Mouse (Mus musculus) neural tube, embryonic 12.5 days (tissue): Measurements from ENCODE around the gene Eps15l1. TPM values are rescaled to one million over a fixed set of nuclear protein-coding genes. Genes with fewer than 3 reads are reported as not detected.

ENCODE experiments used
- ATAC-seq: fragments of 200-750 bp; cut with Nextera tagmentation; 2 replicates; pipeline ENCODE4 v1.8.0; 2017; ENCODE audit warnings: low read depth, mild to moderate bottlenecking, moderate TSS enrichment, moderate library complexity; ENCODE audit not compliant: low FRiP score
- H3K27ac ChIP-seq: fragments of 300-500 bp; sonication (generic); 2 replicates; pipeline ENCODE4 v1.5.1; 2016
- H3K27me3 ChIP-seq: fragments of 300-500 bp; sonication (generic); replicated peaks from 2 replicates; pipeline ENCODE4 v1.6.1; 2016; ENCODE audit warnings: mild to moderate bottlenecking
- H3K36me3 ChIP-seq: fragments of 300-500 bp; sonication (generic); 2 replicates; pipeline ENCODE4 v1.6.1; 2016; ENCODE audit warnings: mild to moderate bottlenecking
- H3K4me1 ChIP-seq: fragments of 300-500 bp; sonication (generic); 2 replicates; pipeline ENCODE4 v1.6.1; 2016
- H3K4me2 ChIP-seq: fragments of 300-500 bp; sonication (generic); replicated peaks from 2 replicates; pipeline ENCODE4 v1.6.1; 2016; ENCODE audit warnings: mild to moderate bottlenecking
- H3K4me3 ChIP-seq: fragments of 300-500 bp; sonication (generic); 2 replicates; pipeline ENCODE4 v1.5.1; 2016
- H3K9ac ChIP-seq: fragments of 300-500 bp; sonication (generic); 2 replicates; pipeline ENCODE4 v1.6.1; 2016; ENCODE audit warnings: mild to moderate bottlenecking
- H3K9me3 ChIP-seq: fragments of 300-500 bp; sonication (generic); 2 replicates; pipeline ENCODE4 v1.6.1; 2016; ENCODE audit warnings: mild to moderate bottlenecking
- WGBS: fragments of 180-500 bp; shearing (Covaris S2); methylation state at CpG from one replicate; pipeline ENCODE4 v1.1.7; 2016; 5-methylcytosine and 5-hydroxymethylcytosine counted together
- polyA plus RNA-seq: library from polyadenylated mRNA; unstranded; fragments of >200 nt; fragmentation: Nextera tagmentation; extraction: Ambion mirVana; gene quantifications from 2 replicates; pipeline ENCODE4 v1.2.1, GENCODE M21; 2016

The Eps15l1 gene
- polyA plus RNA-seq, 1 experiment from 2014 or later, result 74.0 TPM

GRCm38 (mm10) chr8:72443994-72444350 is 22.7 kb upstream of the Eps15l1 start:
- Histone ChIP-seq H3K4me1 (peaks cover 6% of the 10 kb centered on the region; the same call in 1 of the 2 replicates), H3K9ac (peak overlapping the region; percentile 50), H3K4me2 (peak overlapping the region; percentile 58), H3K4me3 (peak overlapping the region; percentile 40), H3K9me3 (no peaks in the 10 kb centered on the region), H3K27ac (no peak overlapping the region), H3K27me3 (no peaks in the 10 kb centered on the region), H3K36me3 (peaks cover 17% of the 10 kb centered on the region; the same call in 1 of the 2 replicates)
- 47% methylated on average over 6 of the region's 6 CpGs for WGBS
- no peak; the same call in 1 of the 2 replicates for ATAC-seq

DNA sequence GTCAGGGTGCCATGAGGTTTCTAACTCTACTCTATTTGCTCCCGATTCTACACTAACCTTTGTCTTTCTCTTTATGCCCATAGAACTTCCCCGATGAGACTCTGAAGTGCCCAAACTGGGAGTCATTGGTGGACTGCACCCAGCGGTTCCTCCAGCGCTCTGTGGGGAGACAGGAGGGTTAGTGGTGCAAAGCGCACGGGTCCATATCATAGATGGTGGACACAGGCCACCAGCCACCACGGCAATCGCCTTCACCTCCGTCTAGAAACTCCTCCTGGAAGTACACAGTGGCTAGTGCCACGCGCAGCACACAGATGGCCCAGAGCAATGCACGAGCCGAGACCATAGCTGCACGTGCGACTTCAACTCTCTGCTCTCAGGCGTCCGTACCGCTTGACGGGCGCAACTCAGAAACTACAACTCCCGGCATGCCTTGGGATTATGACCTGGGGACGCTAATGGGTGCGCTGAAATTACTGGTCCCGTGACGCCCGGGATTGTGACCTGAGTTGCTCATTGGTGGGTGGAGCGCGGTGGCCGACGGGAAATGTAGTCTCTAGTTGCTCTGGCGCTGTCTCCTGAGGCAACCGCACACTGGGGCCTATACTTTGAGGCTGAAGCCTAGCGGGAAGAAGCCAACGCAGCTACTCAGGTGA is 22.2 kb upstream of the Eps15l1 start, which contains the start of the genes Calr3 and 1700030K09Rik:
Gene Calr3, minus strand, starts transcription at position 533 of the 656 bp plus-strand sequence.
Gene 1700030K09Rik, plus strand, starts transcription at position 543 of the 656 bp plus-strand sequence.
- Histone ChIP-seq H3K27me3 (no peaks in the 10 kb centered on the region), H3K9ac (peak within 1 kb of the TSS; percentile 50), H3K4me3 (peak within 1 kb of the TSS; percentile 40), H3K9me3 (no peaks in the 10 kb centered on the region), H3K27ac (no peak within 1 kb of the TSS), H3K4me2 (peak within 1 kb of the TSS; percentile 58), H3K4me1 (peaks cover 6% of the 10 kb centered on the region; the same call in 1 of the 2 replicates), H3K36me3 (peaks cover 13% of the 10 kb centered on the region; the same call in 1 of the 2 replicates)
- 5% methylated on average over 34 of the region's 34 CpGs for WGBS
- ATAC-seq, result peak; percentile 99

GRCm38 (mm10) chr8:72438248-72439015 is 17.2 kb upstream of the Eps15l1 start:
- H3K36me3 ChIP-seq, result no peaks in the 10 kb centered on the region
- H3K4me3 ChIP-seq, result no peak overlapping the region
- H3K4me1 ChIP-seq, result no peaks in the 10 kb centered on the region
- H3K9me3 ChIP-seq, result no peaks in the 10 kb centered on the region
- no peak overlapping the region for H3K27ac ChIP-seq
- H3K27me3 ChIP-seq, result no peaks in the 10 kb centered on the region
- 73% methylated on average over 8 of the region's 8 CpGs for WGBS
- H3K4me2 ChIP-seq, result no peak overlapping the region
- H3K9ac ChIP-seq, result no peak overlapping the region
- ATAC-seq, result no peak

DNA sequence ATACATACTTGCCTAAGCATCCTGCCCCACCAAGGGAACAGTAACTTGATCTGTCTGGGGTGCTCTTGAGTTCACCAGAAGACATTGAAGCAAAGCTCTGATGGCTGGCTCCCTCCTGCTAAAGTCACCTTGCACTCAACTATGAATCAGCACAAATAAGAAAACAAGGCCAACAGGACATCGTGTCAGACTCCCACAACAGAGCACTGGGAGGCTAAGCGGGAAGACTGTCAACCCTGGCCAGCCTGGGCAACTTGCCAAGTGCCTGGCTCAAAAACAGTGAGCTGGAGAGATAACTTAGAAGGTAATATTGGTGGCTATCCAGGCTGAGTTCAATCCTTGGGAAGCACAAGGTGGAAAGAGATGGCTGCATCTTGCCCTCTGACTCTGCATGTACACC is 13.7 kb upstream of the Eps15l1 start:
- H3K27me3 ChIP-seq, result no peaks in the 10 kb centered on the region
- 57% methylated on average over 2 of the region's 2 CpGs for WGBS
- H3K4me3 ChIP-seq, result no peak overlapping the region
- H3K9ac ChIP-seq, result no peak overlapping the region
- H3K4me2 ChIP-seq, result no peak overlapping the region
- ATAC-seq, result no peak
- no peaks in the 10 kb centered on the region for H3K4me1 ChIP-seq
- no peak overlapping the region for H3K27ac ChIP-seq
- no peaks in the 10 kb centered on the region for H3K36me3 ChIP-seq
- no peaks in the 10 kb centered on the region for H3K9me3 ChIP-seq

GRCm38 (mm10) chr8:72429676-72430075 is 8.4 kb upstream of the Eps15l1 start:
- no peaks in the 10 kb centered on the region for H3K4me1 ChIP-seq
- ATAC-seq, result no peak
- H3K4me2 ChIP-seq, result no peak overlapping the region
- no peaks in the 10 kb centered on the region for H3K36me3 ChIP-seq
- H3K9me3 ChIP-seq, result no peaks in the 10 kb centered on the region
- H3K27ac ChIP-seq, result no peak overlapping the region
- 54% methylated on average over 13 of the region's 13 CpGs for WGBS
- no peak overlapping the region for H3K9ac ChIP-seq
- no peaks in the 10 kb centered on the region for H3K27me3 ChIP-seq
- H3K4me3 ChIP-seq, result no peak overlapping the region

DNA sequence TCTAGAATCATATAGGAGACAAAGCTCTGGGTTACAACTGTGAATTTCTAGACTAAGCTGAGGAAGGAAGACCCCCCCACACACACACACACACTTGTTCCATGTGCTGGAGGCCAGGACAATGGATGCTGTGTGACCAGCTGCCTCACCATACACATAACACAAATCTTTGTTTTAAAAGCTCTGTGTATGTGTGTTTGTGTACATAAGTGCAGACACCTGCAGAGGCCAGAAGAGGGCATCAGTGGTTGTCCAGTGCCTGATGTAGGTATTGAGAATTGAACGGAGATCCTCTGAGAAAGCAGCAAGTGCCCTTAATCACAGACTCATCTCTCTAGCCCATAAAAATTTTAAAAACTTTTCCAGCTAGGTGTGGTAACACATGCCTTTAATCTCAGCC is 1.7 kb upstream of the Eps15l1 start:
- no peak for ATAC-seq
- Histone ChIP-seq H3K27me3 (no peaks in the 10 kb centered on the region), H3K9me3 (no peaks in the 10 kb centered on the region), H3K9ac (no peak overlapping the region), H3K27ac (no peak overlapping the region), H3K4me1 (peaks cover 29% of the 10 kb centered on the region), H3K36me3 (peaks cover 4% of the 10 kb centered on the region; the same call in 1 of the 2 replicates), H3K4me3 (no peak overlapping the region), H3K4me2 (no peak overlapping the region)
- 74% methylated on average over 1 of the region's 1 CpGs for WGBS

DNA sequence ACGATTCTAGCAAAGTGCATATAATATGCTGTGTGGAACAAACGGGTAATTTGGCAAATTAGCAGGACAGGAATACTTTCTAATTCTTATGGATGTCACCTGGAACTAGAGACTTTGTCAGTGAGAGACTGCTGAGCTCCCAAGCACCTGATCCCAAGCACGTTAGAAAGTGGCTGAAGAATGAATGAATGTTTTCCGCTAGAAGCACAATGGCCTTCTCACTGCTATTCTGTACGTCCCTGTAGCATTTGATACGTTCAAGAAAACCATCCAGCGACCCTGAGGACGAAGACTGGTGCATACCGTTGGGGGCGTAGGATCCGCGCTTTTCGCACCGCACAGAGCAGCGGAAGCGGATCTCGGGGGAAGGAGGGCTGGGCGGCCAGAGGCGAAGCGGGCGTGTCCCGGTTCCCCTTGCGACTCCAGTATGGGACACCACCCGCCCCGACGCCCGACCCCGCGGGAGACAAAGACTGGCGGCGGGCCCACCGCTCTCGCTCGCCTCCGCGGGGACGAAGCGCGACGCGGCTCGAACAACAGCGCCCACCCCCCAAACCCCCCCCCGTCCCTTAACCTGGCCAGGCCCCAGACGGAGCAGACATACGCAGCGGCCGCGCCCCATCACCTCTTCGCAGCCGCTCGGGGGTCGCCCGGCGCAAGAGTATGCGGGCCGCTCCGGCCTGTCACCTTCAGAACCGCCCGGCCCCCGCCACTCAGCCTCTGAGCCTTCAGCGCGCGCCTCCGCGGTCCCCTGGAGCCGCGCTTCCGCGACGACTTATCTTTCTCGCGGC is 494 bp downstream of the Eps15l1 start:
- peak overlapping the region; percentile 81 for H3K4me2 ChIP-seq
- H3K27me3 ChIP-seq, result no peaks in the 10 kb centered on the region
- no peaks in the 10 kb centered on the region for H3K9me3 ChIP-seq
- peaks cover 44% of the 10 kb centered on the region for H3K4me1 ChIP-seq
- H3K9ac ChIP-seq, result peak overlapping the region; percentile 87
- peak; percentile 77 for ATAC-seq
- WGBS, result 1% methylated on average over 70 of the region's 73 CpGs
- H3K27ac ChIP-seq, result peak overlapping the region; percentile 43; the same call in 1 of the 2 replicates
- peaks cover 4% of the 10 kb centered on the region; the same call in 1 of the 2 replicates for H3K36me3 ChIP-seq
- H3K4me3 ChIP-seq, result peak overlapping the region; percentile 83

DNA sequence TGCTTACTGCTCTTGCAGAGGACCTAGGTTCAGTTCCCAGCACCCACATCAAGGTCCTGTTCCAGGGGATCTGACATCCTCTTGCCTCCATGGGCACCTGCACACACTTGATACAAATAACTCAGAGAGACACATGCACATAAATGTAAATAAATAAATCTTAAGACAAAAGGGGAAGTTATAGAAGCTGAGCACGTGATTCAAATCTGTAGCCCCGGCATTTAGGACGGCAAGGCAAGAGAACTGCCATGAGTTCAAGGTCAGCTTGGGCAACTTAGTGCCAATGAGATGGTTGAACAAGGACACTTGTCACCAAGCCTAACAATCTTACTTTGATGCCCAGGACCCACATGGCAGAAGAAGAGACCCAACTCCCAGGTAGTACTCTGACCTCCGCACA is 3.2 kb downstream of the Eps15l1 start:
- H3K4me1 ChIP-seq, result peaks cover 55% of the 10 kb centered on the region

DNA sequence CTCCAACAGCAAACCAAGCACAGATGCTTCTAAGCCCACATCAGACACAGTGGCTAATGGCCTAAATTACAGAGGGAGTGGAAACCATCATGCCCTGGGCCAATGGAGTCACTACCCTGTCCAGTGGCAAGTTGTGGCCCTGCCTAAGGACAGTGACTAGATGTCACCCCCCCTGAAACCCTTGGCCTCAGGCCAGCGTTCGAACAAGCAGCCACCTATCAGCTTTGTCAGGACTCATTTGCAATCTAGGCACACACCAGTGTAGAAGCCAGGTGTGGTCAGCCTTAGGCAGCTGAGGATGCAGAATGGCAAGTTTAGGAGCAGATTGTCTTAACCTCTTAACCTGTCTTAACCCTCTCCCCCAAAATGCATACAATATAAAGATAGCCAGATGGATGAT is 6.0 kb downstream of the Eps15l1 start:
- WGBS, result 73% methylated on average over 2 of the region's 2 CpGs
- Histone ChIP-seq H3K4me1 (peaks cover 46% of the 10 kb centered on the region), H3K9ac (no peak overlapping the region), H3K4me3 (no peak overlapping the region), H3K4me2 (no peak overlapping the region), H3K9me3 (no peaks in the 10 kb centered on the region), H3K27me3 (no peaks in the 10 kb centered on the region), H3K36me3 (peaks cover 12% of the 10 kb centered on the region), H3K27ac (no peak overlapping the region)
- ATAC-seq, result no peak

More for the DNA sequence above, 3.2 kb downstream of the Eps15l1 start:
- no peaks in the 10 kb centered on the region for H3K27me3 ChIP-seq
- 98% methylated on average over 4 of the region's 4 CpGs for WGBS
- H3K36me3 ChIP-seq, result peaks cover 4% of the 10 kb centered on the region; the same call in 1 of the 2 replicates
- no peak overlapping the region for H3K9ac ChIP-seq
- no peak for ATAC-seq
- H3K4me3 ChIP-seq, result no peak overlapping the region
- no peaks in the 10 kb centered on the region for H3K9me3 ChIP-seq
- H3K4me2 ChIP-seq, result no peak overlapping the region
- H3K27ac ChIP-seq, result no peak overlapping the region

DNA sequence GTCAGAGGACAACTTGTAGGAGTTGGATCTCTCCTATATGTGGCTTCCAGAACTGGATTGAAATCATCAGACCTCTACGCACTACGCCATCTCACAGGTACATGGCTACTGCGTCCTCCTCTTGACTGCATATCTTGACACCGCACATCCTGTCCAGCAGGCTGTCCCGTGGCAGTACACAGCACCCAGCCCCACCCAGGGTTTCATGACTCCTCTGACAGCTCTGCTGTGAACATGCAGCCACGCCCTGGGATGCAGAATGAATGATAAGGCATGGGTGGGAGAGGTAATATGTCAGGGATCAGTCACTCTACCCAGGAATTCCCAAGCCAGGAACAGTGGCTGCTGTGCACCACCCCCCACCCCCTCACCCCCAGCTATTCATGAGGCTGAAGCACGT is 7.4 kb downstream of the Eps15l1 start:
- Histone ChIP-seq H3K9ac (no peak overlapping the region), H3K36me3 (peaks cover 11% of the 10 kb centered on the region), H3K27ac (no peak overlapping the region), H3K4me3 (no peak overlapping the region), H3K27me3 (no peaks in the 10 kb centered on the region), H3K9me3 (no peaks in the 10 kb centered on the region), H3K4me1 (peaks cover 38% of the 10 kb centered on the region), H3K4me2 (no peak overlapping the region)
- no peak for ATAC-seq
- 92% methylated on average over 7 of the region's 7 CpGs for WGBS

DNA sequence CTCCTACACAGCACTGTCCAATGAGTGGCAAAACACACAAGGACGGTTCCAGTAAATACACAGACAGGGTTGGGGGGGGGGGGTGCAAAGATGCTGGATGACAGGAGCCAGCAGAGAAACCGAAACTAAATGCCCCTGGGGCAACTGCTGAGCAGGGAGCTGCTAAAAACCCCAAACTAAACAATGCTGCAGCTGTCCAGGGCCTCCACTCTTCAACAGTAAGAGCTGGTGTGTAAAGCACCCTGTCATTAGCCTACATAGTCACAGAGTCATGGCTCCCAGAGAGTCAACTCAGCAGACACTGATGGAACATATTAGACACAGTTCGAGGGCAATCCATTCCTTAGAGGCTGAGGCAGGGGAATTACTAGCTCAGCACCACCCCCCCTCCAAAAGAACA is 11.8 kb downstream of the Eps15l1 start:
- no peak overlapping the region for H3K4me2 ChIP-seq
- H3K4me3 ChIP-seq, result no peak overlapping the region
- H3K36me3 ChIP-seq, result peaks cover 8% of the 10 kb centered on the region
- WGBS, result 57% methylated on average over 3 of the region's 3 CpGs
- no peak overlapping the region for H3K9ac ChIP-seq
- H3K27me3 ChIP-seq, result no peaks in the 10 kb centered on the region
- H3K27ac ChIP-seq, result no peak overlapping the region
- H3K9me3 ChIP-seq, result no peaks in the 10 kb centered on the region
- H3K4me1 ChIP-seq, result peaks cover 15% of the 10 kb centered on the region
- ATAC-seq, result no peak; the same call in 1 of the 2 replicates

DNA sequence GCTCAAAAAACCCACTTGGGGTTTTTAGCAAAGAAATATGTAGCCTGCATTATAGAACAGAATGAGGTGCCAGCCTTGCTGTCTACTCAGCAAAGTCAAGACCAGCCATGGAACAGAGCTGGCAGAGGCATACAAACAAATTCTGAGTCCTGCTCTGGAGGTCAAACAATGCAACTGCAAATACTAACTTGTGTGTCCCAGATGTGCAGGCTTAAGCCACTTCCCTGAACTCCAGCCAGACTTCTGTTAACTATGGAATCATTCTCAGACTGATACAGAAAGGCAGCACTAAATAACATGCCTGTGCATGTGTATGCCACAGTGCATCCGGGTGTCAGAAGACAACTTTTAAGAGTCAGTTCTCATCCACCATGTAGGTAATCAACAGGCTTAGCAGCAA is 13.4 kb downstream of the Eps15l1 start:
- WGBS, result 96% methylated on average over 1 of the region's 1 CpGs
- H3K4me3 ChIP-seq, result no peak overlapping the region
- H3K4me1 ChIP-seq, result peaks cover 7% of the 10 kb centered on the region
- no peaks in the 10 kb centered on the region for H3K9me3 ChIP-seq
- ATAC-seq, result no peak
- no peak overlapping the region for H3K27ac ChIP-seq
- H3K4me2 ChIP-seq, result no peak overlapping the region
- peaks cover 8% of the 10 kb centered on the region for H3K36me3 ChIP-seq
- H3K27me3 ChIP-seq, result no peaks in the 10 kb centered on the region
- H3K9ac ChIP-seq, result no peak overlapping the region
